Mouse (Mus musculus) MEL (cell line): Measurements from ENCODE around the gene Wdr62. TPM values are rescaled to one million over a fixed set of nuclear protein-coding genes. Genes with fewer than 3 reads are reported as not detected.
A peak's percentile ranks its signal among the peaks of the same experiment; 100 is the strongest.

Experiments
- DNase-seq: peaks from one replicate; pipeline ENCODE4 v3.0.0; 2011; ENCODE audit warnings: low read depth, low spot score
- H3K27ac ChIP-seq: 2 replicates; pipeline ENCODE4 v1.5.1; 2012; ENCODE audit warnings: low read depth, mild to moderate bottlenecking, control low read depth, low read length, moderate library complexity; ENCODE audit not compliant: control insufficient read depth
- H3K27me3 ChIP-seq, 2 experiments: fragments of 150-350 bp in 1 of 2; sonication (generic) in 1 of 2; 2 replicates each; pipeline ENCODE4 v1.6.1; 2012; ENCODE audit warnings: low read length in 2 of 2, mild to moderate bottlenecking in 2 of 2, improper control_type of control experiment in 1 of 2, moderate library complexity in 1 of 2; ENCODE audit not compliant: insufficient read depth in 2 of 2, control insufficient read depth in 1 of 2
- H3K36me3 ChIP-seq, 2 experiments: 2 replicates each; pipeline ENCODE4 v1.6.1; 2012 to 2014; ENCODE audit warnings: low read length in 2 of 2, improper control_type of control experiment in 1 of 2, inconsistent platforms in 1 of 2, mild to moderate bottlenecking in 1 of 2; ENCODE audit not compliant: insufficient read depth in 2 of 2, control insufficient read depth in 1 of 2
- H3K4me1 ChIP-seq, 2 experiments: fragments of 150-350 bp in 1 of 2; sonication (generic) in 1 of 2; 2 replicates each; pipeline ENCODE4 v1.6.1; 2012; ENCODE audit warnings: low read length in 2 of 2, improper control_type of control experiment in 1 of 2, mild to moderate bottlenecking in 1 of 2; ENCODE audit not compliant: insufficient read depth in 2 of 2, control insufficient read depth in 1 of 2
- H3K4me3 ChIP-seq, 2 experiments: fragments of 150-350 bp in 1 of 2; sonication (generic) in 1 of 2; 2 replicates each; pipeline ENCODE4 v1.5.1; 2012; ENCODE audit warnings: low read depth in 2 of 2, low read length in 2 of 2, mild to moderate bottlenecking in 2 of 2, moderate library complexity in 2 of 2, control low read depth in 1 of 2, improper control_type of control experiment in 1 of 2; ENCODE audit not compliant: control insufficient read depth in 1 of 2, insufficient read depth in 1 of 2
- H3K79me2 ChIP-seq: 2 replicates; pipeline ENCODE4 v1.6.1; 2012; ENCODE audit warnings: mild to moderate bottlenecking, low read length, moderate library complexity; ENCODE audit not compliant: control insufficient read depth, poor library complexity, insufficient read depth
- H3K9ac ChIP-seq: 2 replicates; pipeline ENCODE4 v1.6.1; 2012; ENCODE audit warnings: low read depth, mild to moderate bottlenecking, control low read depth, low read length, moderate library complexity; ENCODE audit not compliant: control insufficient read depth, poor library complexity, severe bottlenecking
- H3K9me3 ChIP-seq: fragments of 150-350 bp; sonication (generic); replicated peaks from 2 replicates; pipeline ENCODE4 v1.6.1; 2012; ENCODE audit warnings: mild to moderate bottlenecking, low read length, improper control_type of control experiment, moderate library complexity; ENCODE audit not compliant: insufficient read depth
- BHLHE40 ChIP-seq: IDR thresholded peaks from 2 replicates; pipeline ENCODE4 v1.6.1; 2012; ENCODE audit warnings: low read depth, mild to moderate bottlenecking, inconsistent platforms, low read length, improper control_type of control experiment, borderline replicate concordance
- CHD2 ChIP-seq: IDR thresholded peaks from 2 replicates; pipeline ENCODE4 v1.6.1; 2011; ENCODE audit warnings: low read length, improper control_type of control experiment
- CTCF ChIP-seq, 3 experiments: IDR thresholded peaks in 2 of 3; conservative IDR thresholded peaks in 1 of 3; 2 replicates each; pipeline ENCODE4 v1.5.1; 2011 to 2012; ENCODE audit warnings: low read length in 3 of 3, low read depth in 2 of 3, mild to moderate bottlenecking in 2 of 3, improper control_type of control experiment in 1 of 3, inconsistent platforms in 1 of 3, mixed read lengths in 1 of 3, moderate library complexity in 1 of 3; ENCODE audit not compliant: control insufficient read depth in 1 of 3, insufficient read depth in 1 of 3, poor library complexity in 1 of 3, severe bottlenecking in 1 of 3
- E2F4 ChIP-seq: IDR thresholded peaks from 2 replicates; pipeline ENCODE4 v1.6.1; 2011; ENCODE audit warnings: low read depth, low read length, improper control_type of control experiment, borderline replicate concordance
- ELF1 ChIP-seq: IDR thresholded peaks from 2 replicates; pipeline ENCODE4 v1.6.1; 2014; ENCODE audit warnings: low read depth, mild to moderate bottlenecking, inconsistent platforms, low read length, improper control_type of control experiment, moderate library complexity
- EP300 ChIP-seq, 2 experiments: IDR thresholded peaks; 2 replicates each; pipeline ENCODE4 v1.6.1; 2011; ENCODE audit warnings: improper control_type of control experiment in 2 of 2, low read length in 2 of 2, low read depth in 1 of 2, mild to moderate bottlenecking in 1 of 2
- GATA1 ChIP-seq: IDR thresholded peaks from 2 replicates; pipeline ENCODE4 v1.6.1; 2011; ENCODE audit warnings: low read depth, low read length, improper control_type of control experiment
- KAT2A ChIP-seq: conservative IDR thresholded peaks from 2 replicates; pipeline ENCODE4 v1.6.1; 2012; ENCODE audit warnings: low read depth, low read length, improper control_type of control experiment, inconsistent platforms
- MAFK ChIP-seq: IDR thresholded peaks from 2 replicates; pipeline ENCODE4 v1.6.1; 2011; ENCODE audit warnings: low read depth, mild to moderate bottlenecking, low read length, improper control_type of control experiment, borderline replicate concordance
- MAZ ChIP-seq: IDR thresholded peaks from 2 replicates; pipeline ENCODE4 v1.6.1; 2012; ENCODE audit warnings: low read depth, mild to moderate bottlenecking, inconsistent platforms, low read length, improper control_type of control experiment
- MEF2A ChIP-seq: IDR thresholded peaks from 2 replicates; pipeline ENCODE4 v1.6.1; 2014; ENCODE audit warnings: low read depth, mild to moderate bottlenecking, inconsistent platforms, low read length, improper control_type of control experiment; ENCODE audit not compliant: poor library complexity, insufficient replicate concordance, severe bottlenecking; ENCODE audit errors: extremely low read depth
- MXI1 ChIP-seq: IDR thresholded peaks from 2 replicates; pipeline ENCODE4 v1.6.1; 2011; ENCODE audit warnings: mild to moderate bottlenecking, low read depth, low read length, improper control_type of control experiment
- MYB ChIP-seq: IDR thresholded peaks from 2 replicates; pipeline ENCODE4 v1.6.1; 2011; ENCODE audit warnings: mild to moderate bottlenecking, low read depth, low read length, improper control_type of control experiment
- MYC ChIP-seq: IDR thresholded peaks from 2 replicates; pipeline ENCODE4 v1.6.1; 2011; ENCODE audit warnings: low read depth, mild to moderate bottlenecking, low read length, improper control_type of control experiment, moderate library complexity
- NRF1 ChIP-seq: IDR thresholded peaks from 2 replicates; pipeline ENCODE4 v1.6.1; 2014; ENCODE audit warnings: low read depth, mild to moderate bottlenecking, inconsistent platforms, low read length, improper control_type of control experiment, moderate library complexity; ENCODE audit not compliant: poor library complexity, insufficient read depth, severe bottlenecking
- POLR2AphosphoS2 ChIP-seq: IDR thresholded peaks from 2 replicates; pipeline ENCODE4 v1.6.1; 2011; ENCODE audit warnings: low read length, improper control_type of control experiment
- POLR2AphosphoS5 ChIP-seq: IDR thresholded peaks from 2 replicates; pipeline ENCODE4 v1.6.1; 2012; ENCODE audit warnings: low read depth, borderline replicate concordance, mild to moderate bottlenecking, inconsistent platforms, low read length, moderate library complexity, mixed read lengths
- RAD21 ChIP-seq: IDR thresholded peaks from 2 replicates; pipeline ENCODE4 v1.6.1; 2011; ENCODE audit warnings: mild to moderate bottlenecking, low read depth, low read length, improper control_type of control experiment
- RCOR1 ChIP-seq: IDR thresholded peaks from 2 replicates; pipeline ENCODE4 v1.6.1; 2012; ENCODE audit warnings: low read depth, mild to moderate bottlenecking, inconsistent platforms, low read length, improper control_type of control experiment
- SIN3A ChIP-seq: IDR thresholded peaks from 2 replicates; pipeline ENCODE4 v1.6.1; 2012; ENCODE audit warnings: low read length, improper control_type of control experiment, inconsistent platforms
- TAL1 ChIP-seq: IDR thresholded peaks from 2 replicates; pipeline ENCODE4 v1.6.1; 2012; ENCODE audit warnings: mild to moderate bottlenecking, inconsistent platforms, low read length, moderate library complexity, mixed read lengths
- TBP ChIP-seq: IDR thresholded peaks from 2 replicates; pipeline ENCODE4 v1.8.0; 2011; ENCODE audit warnings: low read depth, low read length, improper control_type of control experiment
- TCF12 ChIP-seq: IDR thresholded peaks from 2 replicates; pipeline ENCODE4 v1.6.1; 2014; ENCODE audit warnings: low read depth, mild to moderate bottlenecking, inconsistent platforms, low read length, improper control_type of control experiment, moderate library complexity
- UBTF ChIP-seq: IDR thresholded peaks from 2 replicates; pipeline ENCODE4 v1.6.1; 2012; ENCODE audit warnings: low read depth, mild to moderate bottlenecking, inconsistent platforms, low read length, improper control_type of control experiment, moderate library complexity, borderline replicate concordance; ENCODE audit not compliant: insufficient read depth
- USF1 ChIP-seq: IDR thresholded peaks from 2 replicates; pipeline ENCODE4 v1.6.1; 2014; ENCODE audit warnings: low read depth, mild to moderate bottlenecking, inconsistent platforms, low read length, improper control_type of control experiment, moderate library complexity
- USF2 ChIP-seq, 2 experiments: IDR thresholded peaks; 2 replicates each; pipeline ENCODE4 v1.6.1; 2011 to 2012; ENCODE audit warnings: improper control_type of control experiment in 2 of 2, low read length in 2 of 2, borderline replicate concordance in 1 of 2, inconsistent platforms in 1 of 2, low read depth in 1 of 2, mild to moderate bottlenecking in 1 of 2; ENCODE audit not compliant: insufficient read depth in 1 of 2
- ZC3H11A ChIP-seq: IDR thresholded peaks from 2 replicates; pipeline ENCODE4 v1.6.1; 2012; ENCODE audit warnings: low read depth, mild to moderate bottlenecking, inconsistent platforms, low read length, improper control_type of control experiment
- ZKSCAN1 ChIP-seq: IDR thresholded peaks from 2 replicates; pipeline ENCODE4 v1.6.1; 2012; ENCODE audit warnings: low read depth, mild to moderate bottlenecking, inconsistent platforms, low read length, improper control_type of control experiment, moderate library complexity
- ZNF384 ChIP-seq: IDR thresholded peaks from 2 replicates; pipeline ENCODE4 v1.6.1; 2012; ENCODE audit warnings: low read depth, mild to moderate bottlenecking, inconsistent platforms, low read length, improper control_type of control experiment
- polyA plus RNA-seq, 2 experiments: library from polyadenylated mRNA; stranded (reverse) in 1 of 2; unstranded in 1 of 2; fragments of >175 nt in 1 of 2; fragments of >200 nt in 1 of 2; gene quantifications; 2 replicates each; pipeline versions ENCODE4 v1.2.1 to v1.2.4; 2012; ENCODE audit warnings: low replicate concordance in 2 of 2, low read depth in 1 of 2; ENCODE audit not compliant: insufficient read length in 2 of 2, insufficient read depth in 1 of 2, missing spikeins in 1 of 2
- total RNA-seq: library from RNA; depleted of rRNA; stranded (reverse); fragments of 300-350 nt; gene quantifications from 2 replicates; pipeline ENCODE4 v1.2.3, GENCODE M21; 2012

The Wdr62 gene
- total and polyA plus RNA-seq, 3 experiments: 6.5 to 44.8 (median 30.5) TPM

- peak; percentile 72 for DNase-seq
- Histone ChIP-seq H3K27me3 (no peaks in the 10 kb centered on the region; a peak in 2 of 4 replicates), H3K27ac (peak overlapping the region; percentile 85)
Observed at GRCm38 (mm10) chr7:30322865-30323264, 42.6 kb upstream of the Wdr62 start.

GRCm38 (mm10) chr7:30322285-30322667 is 42.1 kb upstream of the Wdr62 start:
- Histone ChIP-seq H3K9ac (peak overlapping the region; percentile 89), H3K36me3 (peaks cover 0 to 10% of the 10 kb centered on the region in 2 experiments; a peak in 2 of 4 replicates), H3K27ac (peak overlapping the region; percentile 85), H3K4me1 (peaks cover 0 to 7% of the 10 kb centered on the region in 2 experiments; a peak in 2 of 4 replicates), H3K79me2 (peaks cover 7% of the 10 kb centered on the region; the same call in 1 of the 2 replicates), H3K4me3 (peak overlapping the region; percentile 78 to 79), H3K27me3 (no peaks in the 10 kb centered on the region; a peak in 1 of 4 replicates), H3K9me3 (no peaks in the 10 kb centered on the region)
- DNase-seq: peak; percentile 98
- no peak for TF ChIP-seq RCOR1
- TF ChIP-seq MYC: 0 out of 2 replicates have a peak, but pooled peaks have one; percentile 15
- TF ChIP-seq RAD21: no peak
- TF ChIP-seq CTCF (IDR thresholded peaks at IDR 0.05 in 2 of 3, conservative IDR thresholded peaks at IDR 0.05 in 1 of 3; ENCODE audit: control insufficient read depth in 1 of 3, insufficient read depth in 1 of 3, low read depth in 2 of 3, low read length in 3 of 3, poor library complexity in 1 of 3, severe bottlenecking in 1 of 3): no peak
- no peak for TF ChIP-seq MYB
- no peak for TF ChIP-seq E2F4
- TF ChIP-seq MXI1: peak; percentile 85
- TF ChIP-seq ZC3H11A: no peak
- TF ChIP-seq SIN3A: peak; percentile 75
- peak; percentile 59 for TF ChIP-seq KAT2A
- TF ChIP-seq TAL1: no peak
- no peak for TF ChIP-seq ZKSCAN1
- TF ChIP-seq NRF1: peak; percentile 49; the same call in 1 of the 2 replicates
- TF ChIP-seq USF2 (IDR thresholded peaks at IDR 0.05; ENCODE audit: borderline replicate concordance in 1 of 2, insufficient read depth in 1 of 2, low read depth in 1 of 2, low read length in 2 of 2): no peak
- TF ChIP-seq GATA1: no peak
- no peak; the same call in 1 of the 2 replicates for TF ChIP-seq CHD2
- TF ChIP-seq POLR2AphosphoS5: no peak
- TF ChIP-seq MAFK: no peak
- no peak for TF ChIP-seq BHLHE40
- no peak for TF ChIP-seq MEF2A
- peak; percentile 82; the same call in 1 of the 2 replicates for TF ChIP-seq TBP
- peak; percentile 35; the same call in 1 of the 2 replicates for TF ChIP-seq USF1
- TF ChIP-seq TCF12: peak; percentile 64
- TF ChIP-seq EP300 (IDR thresholded peaks at IDR 0.05; ENCODE audit: low read depth in 1 of 2, low read length in 2 of 2): no peak
- TF ChIP-seq MAZ: 0 out of 2 replicates have a peak, but pooled peaks have one; percentile 42
- TF ChIP-seq ZNF384: no peak
- peak; percentile 86 for TF ChIP-seq POLR2AphosphoS2
- TF ChIP-seq UBTF: no peak

More at GRCm38 (mm10) chr7:30322865-30323264, 42.6 kb upstream of the Wdr62 start:
- TF ChIP-seq BHLHE40: no peak
- peak; percentile 62 for TF ChIP-seq ELF1
- TF ChIP-seq MYC: 0 out of 2 replicates have a peak, but pooled peaks have one; percentile 49
- no peak for TF ChIP-seq SIN3A
- no peak for TF ChIP-seq ZKSCAN1
- no peak for TF ChIP-seq CHD2
- TF ChIP-seq KAT2A: no peak
- H3K79me2 ChIP-seq: peaks cover 7% of the 10 kb centered on the region; the same call in 1 of the 2 replicates
- H3K4me3 ChIP-seq: peak overlapping the region; percentile 56 to 74
- H3K36me3 ChIP-seq: peaks cover 0 to 10% of the 10 kb centered on the region in 2 experiments; a peak in 2 of 4 replicates
- H3K4me1 ChIP-seq: peaks cover 0 to 7% of the 10 kb centered on the region in 2 experiments; a peak in 2 of 4 replicates
- H3K9me3 ChIP-seq: no peaks in the 10 kb centered on the region
- peak overlapping the region; percentile 69 for H3K9ac ChIP-seq
